Mouse (Mus musculus) cerebellum, adult 11-12 months (tissue): ENCODE results near the gene Mymk.

Source experiments
- DNase-seq: peaks from one replicate; pipeline ENCODE4 v3.0.0; 2022

Gene Mymk

GRCm38 (mm10) chr2:27078312-27078711 is 6.3 kb upstream of the Mymk start:
- no peak for DNase-seq

DNA sequence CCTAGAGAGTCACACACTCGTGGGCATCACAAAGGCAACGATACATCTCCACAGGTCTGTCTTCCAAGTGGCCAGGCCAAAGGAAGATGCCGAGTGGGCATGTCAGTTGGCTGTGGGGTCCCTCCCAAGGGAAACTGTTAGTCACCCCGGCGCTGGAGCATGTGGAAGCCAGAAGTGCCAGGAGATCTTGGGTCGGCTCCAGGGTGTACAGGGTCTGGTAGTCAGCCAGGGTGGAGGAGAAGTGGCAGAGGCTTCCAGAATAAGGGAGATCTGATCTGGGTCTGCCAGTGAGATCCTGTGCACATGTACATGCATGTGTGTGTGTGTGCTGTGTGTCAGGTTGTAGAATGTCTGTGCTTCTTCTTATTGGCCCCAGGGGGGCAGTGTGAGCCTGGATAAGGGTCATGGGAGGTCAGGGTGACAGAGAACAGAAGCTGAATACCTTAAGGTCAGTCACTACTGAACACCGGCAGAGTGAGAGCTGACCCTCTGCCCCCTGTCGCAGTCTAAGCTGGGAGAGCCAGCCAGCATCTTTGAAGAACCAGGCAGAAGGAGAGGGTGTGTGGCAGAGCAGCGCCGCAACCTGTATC is 5.8 kb upstream of the Mymk start:
- no peak for DNase-seq

DNA sequence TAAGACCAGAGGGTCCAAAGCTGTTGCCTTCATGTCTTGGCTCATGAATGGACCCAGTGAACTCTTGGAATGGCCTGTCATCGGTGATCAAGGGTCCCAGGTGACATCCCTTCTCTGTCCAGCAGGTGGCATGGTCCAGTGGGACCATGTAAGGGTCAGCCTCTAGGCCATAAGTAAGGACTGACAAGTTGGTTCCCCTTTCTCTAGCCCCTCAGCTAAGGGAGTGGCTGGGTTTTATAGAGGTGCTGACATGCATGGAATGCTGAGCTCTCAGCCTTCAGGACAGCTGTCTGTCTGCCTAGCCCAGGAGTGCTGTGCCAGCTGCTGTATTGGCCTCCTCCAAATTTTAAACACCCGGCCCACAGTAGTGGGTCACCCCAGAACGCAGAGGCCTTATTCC is 3.5 kb upstream of the Mymk start:
- DNase-seq: no peak

DNA sequence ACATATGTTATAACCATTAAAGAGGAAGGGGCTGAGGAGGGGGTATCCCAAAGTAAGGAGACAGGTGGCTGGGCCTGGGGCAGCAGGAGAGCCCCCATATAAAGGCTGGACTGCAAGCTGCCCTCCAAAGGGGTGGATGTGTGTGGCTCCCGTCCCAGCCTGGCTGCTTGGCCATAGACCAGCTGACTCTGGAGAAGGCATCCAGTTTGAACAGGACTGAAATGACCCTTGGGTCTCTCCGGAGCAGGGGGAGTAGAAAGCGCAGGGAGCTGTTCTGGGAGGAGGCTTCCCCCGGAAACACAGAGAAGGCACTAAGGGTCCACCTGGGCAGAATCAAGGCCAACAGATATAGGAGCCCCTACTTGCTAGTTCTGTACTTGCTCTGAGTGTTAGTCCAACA is 2.8 kb upstream of the Mymk start:
- no peak for DNase-seq

GRCm38 (mm10) chr2:27073407-27073806 is 1.4 kb upstream of the Mymk start:
- no peak for DNase-seq

- DNase-seq: peak; percentile 26
These were observed 842 bp downstream of the Mymk start for GRCm38 (mm10) chr2:27071137-27071536.

DNA sequence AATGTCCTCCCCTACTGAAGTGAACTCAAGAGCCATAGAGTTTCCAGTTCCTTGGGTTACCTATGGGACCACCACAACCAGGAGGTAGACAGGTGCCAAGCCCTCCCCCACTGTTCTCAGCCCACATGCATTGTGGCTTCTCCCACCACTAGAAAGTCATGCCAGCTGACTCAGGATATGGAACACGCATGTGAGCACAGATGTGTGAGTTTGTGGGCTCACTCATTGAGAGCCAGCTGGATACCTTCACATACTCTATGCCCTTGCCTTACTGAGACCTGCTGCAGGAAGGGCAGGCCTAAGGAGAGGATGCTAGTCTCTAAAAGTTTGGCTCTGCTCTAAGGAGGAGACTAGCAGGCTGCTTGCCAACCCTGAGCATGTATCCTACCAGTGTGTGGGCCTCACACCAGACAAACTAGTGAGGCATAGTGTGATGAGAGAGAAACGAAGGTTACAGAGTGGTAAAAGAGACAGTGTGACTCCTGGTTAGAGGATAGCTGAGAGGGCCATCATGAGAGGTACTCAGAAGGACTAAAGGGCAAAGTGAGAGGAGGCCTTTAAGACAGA is 1.6 kb downstream of the Mymk start:
- no peak for DNase-seq

GRCm38 (mm10) chr2:27069646-27070045 is 2.3 kb downstream of the Mymk start:
- DNase-seq: no peak

DNA sequence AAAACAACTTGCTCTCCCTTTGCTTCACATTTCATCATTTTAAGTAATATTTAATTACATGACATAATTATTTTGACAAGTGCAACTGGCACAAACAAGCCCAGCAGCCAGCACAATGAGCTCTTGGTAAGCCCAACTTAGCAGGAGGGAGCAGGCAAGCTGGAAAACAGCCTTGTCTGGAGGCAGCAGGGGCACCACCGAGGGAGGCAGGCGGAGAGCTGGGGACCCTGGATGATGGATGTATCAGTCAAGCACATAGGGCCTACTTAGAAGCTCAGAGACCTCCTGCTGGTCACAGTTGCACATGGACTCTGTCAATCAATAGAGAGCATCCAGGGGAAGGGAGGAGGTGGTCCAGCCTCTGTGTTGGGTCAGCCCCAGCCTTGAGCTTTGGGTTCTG is 4.0 kb downstream of the Mymk start:
- no peak for DNase-seq

- DNase-seq: no peak
These were observed 4.9 kb downstream of the Mymk start for GRCm38 (mm10) chr2:27067124-27067523.

DNA sequence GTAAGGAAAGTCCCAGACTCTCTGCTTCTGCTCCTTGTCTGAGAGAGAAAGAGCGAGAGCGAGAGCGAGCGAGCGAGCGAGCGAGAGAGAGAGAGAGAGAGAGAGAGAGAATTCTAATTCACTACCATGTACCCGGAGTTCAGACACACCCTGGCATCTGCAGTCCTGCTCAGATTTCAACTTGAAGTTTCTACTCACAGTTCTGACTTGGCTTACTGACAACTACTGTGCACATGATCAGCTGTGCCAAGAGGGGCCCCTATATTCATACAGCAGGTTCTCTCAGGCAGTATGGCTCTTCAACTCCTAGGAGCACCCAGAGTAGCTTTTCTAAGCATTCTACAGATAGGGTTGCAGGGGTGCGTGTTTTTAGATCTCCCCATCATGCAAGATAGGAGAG is 12.8 kb downstream of the Mymk start:
- DNase-seq: no peak

DNA sequence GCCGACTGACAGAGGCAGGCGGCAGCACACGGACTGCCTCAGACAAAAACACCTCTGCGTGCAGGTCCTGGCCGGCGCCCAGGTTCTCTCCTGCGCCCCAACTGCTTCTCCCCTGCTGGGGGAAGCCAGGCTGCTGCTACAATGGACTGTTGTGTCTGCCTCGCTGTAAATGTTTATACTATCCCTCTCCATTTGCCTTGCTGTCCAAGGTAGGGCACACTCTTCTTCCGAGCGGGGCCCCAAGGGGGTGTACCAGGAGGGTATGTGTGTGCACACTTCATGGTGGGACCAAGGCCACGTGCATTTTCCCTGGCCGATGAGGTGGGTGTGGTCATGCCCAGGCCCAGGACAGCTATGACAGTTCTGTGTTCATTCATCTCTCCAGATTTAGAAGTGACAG is 13.2 kb downstream of the Mymk start:
- no peak for DNase-seq

GRCm38 (mm10) chr2:27058251-27058650 is 13.7 kb downstream of the Mymk start:
- no peak for DNase-seq

DNA sequence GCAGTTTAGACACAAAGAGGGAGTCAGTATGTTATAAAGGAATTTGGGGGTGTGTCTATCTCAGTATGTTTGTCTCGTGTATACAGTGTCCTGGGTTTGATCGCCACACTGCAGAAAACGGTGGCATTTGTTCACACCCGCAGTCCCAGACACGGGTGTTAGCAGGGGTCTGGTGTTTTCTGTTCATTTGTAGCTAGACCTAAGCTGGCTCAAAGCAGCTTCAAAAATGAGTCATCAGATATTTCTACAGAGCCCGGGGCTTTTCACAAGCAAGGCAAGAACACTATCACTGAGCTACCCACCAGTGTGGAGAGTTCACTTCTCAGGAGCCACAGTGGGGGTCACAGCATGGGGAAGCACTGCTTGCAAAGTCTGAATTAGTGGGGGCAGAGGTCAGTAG is 22.6 kb downstream of the Mymk start:
- no peak for DNase-seq

DNA sequence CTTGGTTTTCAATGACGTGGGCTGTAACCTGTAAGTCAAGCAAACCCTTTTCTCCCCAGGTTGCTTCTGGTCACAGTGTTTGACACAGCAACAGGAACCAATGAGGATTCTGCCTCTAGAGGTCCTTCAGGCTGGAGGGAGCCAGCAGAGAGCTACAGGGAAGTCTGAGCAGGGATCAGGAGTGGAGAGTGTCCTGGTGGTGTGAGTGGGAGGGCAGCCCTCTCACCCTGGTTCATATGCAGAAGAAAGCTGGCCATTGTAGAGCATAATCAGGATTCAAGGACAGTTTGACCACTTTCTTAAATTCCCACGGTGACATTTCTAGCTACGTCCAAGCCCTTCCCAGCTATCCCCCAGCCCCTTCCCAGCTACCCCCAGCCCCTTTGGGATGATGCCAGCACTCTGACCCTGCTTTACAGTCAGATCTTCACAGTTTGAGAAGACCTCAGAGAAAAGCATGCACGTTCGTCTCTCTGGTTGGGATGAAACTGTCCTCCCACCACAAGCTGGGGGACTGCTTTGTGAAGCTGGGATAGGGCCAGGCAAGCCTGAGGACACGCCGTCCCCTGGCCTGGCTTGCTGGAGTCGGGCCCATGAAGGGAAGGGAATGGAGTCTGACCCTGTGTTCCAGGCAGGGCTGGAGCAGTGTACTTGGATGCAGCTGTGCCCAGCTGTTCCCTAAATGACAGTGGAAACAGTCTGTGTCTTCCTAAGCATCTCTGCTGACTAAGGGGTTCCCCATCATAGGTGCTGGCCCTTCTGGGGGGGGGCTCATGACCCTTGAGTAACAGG is 25.8 kb downstream of the Mymk start:
- DNase-seq: no peak

GRCm38 (mm10) chr2:27044641-27045040 is 27.3 kb downstream of the Mymk start:
- no peak for DNase-seq

DNA sequence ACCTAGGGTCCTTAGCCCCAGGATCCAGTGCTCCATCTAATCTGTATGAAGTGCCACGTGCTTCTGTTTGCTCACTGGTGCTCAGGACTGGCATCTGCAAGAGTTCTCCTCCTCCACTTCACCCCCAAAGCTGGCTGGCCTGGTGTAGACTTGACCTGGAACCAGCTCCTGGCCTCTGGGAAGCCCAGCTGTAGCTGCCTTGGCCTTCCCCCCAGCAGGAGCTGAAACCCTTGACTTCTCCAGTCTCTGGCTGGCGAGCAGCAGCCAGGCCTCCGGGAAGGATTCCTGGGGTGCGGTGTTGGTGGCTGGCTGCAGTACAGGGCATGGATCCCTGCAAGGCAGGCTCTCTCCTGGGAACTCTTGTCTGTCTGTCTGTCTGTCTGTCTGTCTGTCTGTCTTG is 27.8 kb downstream of the Mymk start:
- DNase-seq: no peak

GRCm38 (mm10) chr2:27043461-27043860 is 28.5 kb downstream of the Mymk start:
- DNase-seq: peak; percentile 60

- no peak for DNase-seq
These were observed 29.7 kb downstream of the Mymk start for GRCm38 (mm10) chr2:27042131-27042844.

GRCm38 (mm10) chr2:27039286-27039685 is 32.7 kb downstream of the Mymk start:
- no peak for DNase-seq

- DNase-seq: no peak
These were observed 33.4 kb downstream of the Mymk start for GRCm38 (mm10) chr2:27038596-27038995.

GRCm38 (mm10) chr2:27037008-27037407 is 35.0 kb downstream of the Mymk start:
- DNase-seq: no peak

DNA sequence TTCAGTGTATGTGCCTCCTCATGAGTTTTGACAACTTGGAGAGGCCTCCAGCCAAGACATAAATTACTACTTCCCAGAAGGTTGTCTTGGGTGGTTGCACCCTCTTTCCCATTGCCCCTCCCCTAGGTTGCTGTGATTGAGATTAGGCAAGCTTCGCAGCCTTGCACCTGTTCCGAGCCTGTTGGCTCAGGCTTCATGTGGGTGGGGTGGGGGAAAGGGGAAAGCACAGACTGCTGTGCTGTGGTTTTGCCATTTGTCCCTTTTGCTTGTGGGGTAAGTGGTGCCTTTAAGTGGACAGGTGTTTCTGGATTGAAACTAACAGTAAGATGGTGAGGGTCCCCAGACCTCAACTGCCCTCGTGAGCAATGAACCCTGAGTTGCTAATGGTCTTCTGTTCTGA is 36.0 kb downstream of the Mymk start:
- DNase-seq: no peak

GRCm38 (mm10) chr2:27032361-27032760 is 39.6 kb downstream of the Mymk start:
- no peak for DNase-seq
